Comparison of ENCODE assay signal across 11 mouse cellular contexts in the genomic region with DNA sequence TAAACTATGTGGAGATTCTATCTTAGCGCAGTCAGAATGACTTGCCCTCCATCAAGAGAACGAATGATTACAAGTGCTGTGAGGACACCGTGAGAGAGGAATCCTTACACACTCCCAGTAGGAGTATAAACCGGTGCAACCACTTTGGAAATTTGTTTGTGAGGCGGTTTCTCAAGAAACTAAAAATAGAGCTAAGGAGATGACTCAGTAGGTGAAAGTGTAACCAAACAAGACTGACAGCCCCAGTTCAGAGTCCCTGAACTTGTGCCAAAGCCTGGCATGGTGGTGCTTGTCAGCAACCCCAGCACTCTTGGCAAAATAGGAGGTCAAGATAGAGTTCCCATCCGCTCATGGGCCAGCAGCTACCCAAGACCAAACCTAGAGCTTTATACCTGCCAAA. TPM values are rescaled to one million over a fixed set of nuclear protein-coding genes. Genes with fewer than 3 reads are reported as not detected.
A peak's percentile ranks its signal among the peaks of the same experiment; 100 is the strongest.
DNase-seq lines count a peak whose midpoint lies in the region; ATAC-seq lines count a peak whose summit lies in the region.
"Had no signal": no experiment of that assay in that cellular context is flagged by ENCODE, and none has a peak within 500 bp of the region (broad histone marks: within the 10 kb centered on the region; RNA-seq: fewer than 3 reads in every experiment).

No protein-coding gene starts in this region.

- H3K9me3 ChIP-seq in forebrain, embryonic 16.5 days (ENCODE audit: control insufficient read depth, low read length) = no peaks in the 10 kb centered on the region
- H3K9me3 ChIP-seq: hindbrain, embryonic 10.5 days had no signal

- H3K9ac ChIP-seq in forebrain, embryonic 16.5 days (replicated peaks; ENCODE audit: low read depth, low read length) = no peak overlapping the region

- H3K4me3 ChIP-seq in forebrain, embryonic 16.5 days (replicated peaks; ENCODE audit: low read length) = no peak overlapping the region
- H3K4me3 ChIP-seq: hindbrain, embryonic 10.5 days had no signal

- no peak overlapping the region for H3K27ac ChIP-seq in forebrain, embryonic 16.5 days (ENCODE audit: low read length)
- H3K27ac ChIP-seq: hindbrain, embryonic 10.5 days had no signal

- no peak overlapping the region for H3K4me2 ChIP-seq in forebrain, embryonic 16.5 days (ENCODE audit: low read length)

- no peaks in the 10 kb centered on the region for H3K4me1 ChIP-seq in forebrain, embryonic 16.5 days (replicated peaks; ENCODE audit: control insufficient read depth, insufficient read depth, low read length)
- H3K4me1 ChIP-seq: hindbrain, embryonic 10.5 days had no signal

- 24% methylated on average over 6 of the region's 6 CpGs for WGBS in large intestine, adult 2 months
- 85% methylated on average over 6 of the region's 6 CpGs for WGBS in forebrain, embryonic 16.5 days

- peak; percentile 84 for DNase-seq in gastrocnemius, adult 18-20 months (ENCODE audit: low spot score)
- DNase-seq in gastrocnemius, postnatal 4 days (ENCODE audit: low spot score in 2 of 2) = no peak
- DNase-seq in A20 (ENCODE audit: low read depth, low spot score) = peak; percentile 64
- peak; percentile 69 for DNase-seq in gastrocnemius, postnatal 10 days
- DNase-seq in large intestine, adult 2 months (ENCODE audit: low read depth, low spot score) = peak; percentile 37
- no peak for DNase-seq in frontal cortex, postnatal 25 days (ENCODE audit: low spot score in 2 of 2)
- DNase-seq in left cerebral cortex, postnatal 4 days = no peak
- DNase-seq: embryo, embryonic 11 days; thymus, postnatal 25 days had no signal

- no peak for ATAC-seq in forebrain, embryonic 16.5 days

- intact Hi-C loops in left cerebral cortex, postnatal 4 days (cut with DNase I) = no loop called here

- H3K36me3 ChIP-seq in forebrain, embryonic 16.5 days (ENCODE audit: control insufficient read depth, insufficient read depth) = no peaks in the 10 kb centered on the region
- H3K36me3 ChIP-seq: hindbrain, embryonic 10.5 days had no signal

- no peaks in the 10 kb centered on the region for H3K27me3 ChIP-seq in forebrain, embryonic 16.5 days (replicated peaks; ENCODE audit: control insufficient read depth, insufficient read depth, low read length)

RNA-seq across cellular contexts. Expression of gene Tmem156, which starts 5.4 kb away (rescaled TPM):
- total RNA-seq in gastrocnemius, adult 18-20 months (2021) = not detected
- total RNA-seq in gastrocnemius, postnatal 4 days (2021) = under 1 TPM; 0.17 to 0.44 TPM
- total RNA-seq in gastrocnemius, postnatal 10 days (2021) = under 1 TPM in 1 of 2 experiments, not detected in 1; 0.23 TPM
- polyA plus RNA-seq in large intestine, adult 2 months (2012; rRNA removed) = 0.62 and 0.69 TPM in 2 replicates
- 0.22 TPM in 1 of 2 replicates, not detected in the other for polyA plus RNA-seq in forebrain, embryonic 16.5 days (2015; fragmentation: Nextera tagmentation; extraction: Ambion mirVana)
- total RNA-seq in left cerebral cortex, postnatal 4 days (2021) = not detected
- polyA plus RNA-seq: hindbrain, embryonic 10.5 days had no signal

RNA-seq across cellular contexts. Expression of gene Klhl5, which starts 20.8 kb away (rescaled TPM):
- 1 to 10 TPM; 3.6 to 5.2 TPM for total RNA-seq in gastrocnemius, adult 18-20 months (2021)
- 10 to 100 TPM; 20.1 to 21.1 TPM for total RNA-seq in gastrocnemius, postnatal 4 days (2021)
- total RNA-seq in gastrocnemius, postnatal 10 days (2021) = 10 to 100 TPM; 12.1 to 15.1 TPM
- polyA plus RNA-seq in large intestine, adult 2 months (2012; rRNA removed) = 8.1 and 11.3 TPM in 2 replicates
- polyA plus RNA-seq in forebrain, embryonic 16.5 days (2015; fragmentation: Nextera tagmentation; extraction: Ambion mirVana) = 63.5 and 67.3 TPM in 2 replicates
- total RNA-seq in left cerebral cortex, postnatal 4 days (2021) = 10 to 100 TPM; 73.2 to 80.2 TPM

Comparison
In these comparisons a context has a peak if more than half of its experiments do, and no peak if none do; other contexts are left out.
1. DNase-seq: peak in gastrocnemius, adult 18-20 months (single experiment), A20 (single experiment), gastrocnemius, postnatal 10 days (single experiment) and large intestine, adult 2 months (single experiment); none in gastrocnemius, postnatal 4 days (0 of 2), frontal cortex, postnatal 25 days (0 of 2) and left cerebral cortex, postnatal 4 days (single experiment).